Mouse (Mus musculus): ENCODE data around the gene Gm10518.
"Not testable (repeated sequence)": the region's sequence is repeated elsewhere in the genome, so short reads cannot be mapped to it uniquely, and the experiment has no call there.

The Gm10518 gene

GRCm38 (mm10) chr1:179802610-179803512, at the start of gene Gm10518:
Gm10518 (plus strand) TSS chr1:179803376.
- in situ Hi-C loops (cut with MboI, MseI): no loop called here

GRCm38 (mm10) chr1:179756477-179756876, 46.7 kb upstream of the Gm10518 start:
- in situ Hi-C loops (cut with MboI, MseI): loop anchor here (5.0 kb wide), 1 partner anchor 36 kb away; no protein-coding TSS in a partner anchor

- in situ Hi-C loops (cut with MboI, MseI): no loop called here
Measured at GRCm38 (mm10) chr1:179760086-179760485, 43.1 kb upstream of the Gm10518 start.

GRCm38 (mm10) chr1:179760553-179760952, 42.6 kb upstream of the Gm10518 start:
- in situ Hi-C loops (cut with MboI, MseI): no loop called here

- in situ Hi-C loops (cut with MboI, MseI): loop anchor here (10.0 kb wide), 1 partner anchor 1348 kb away; no protein-coding TSS in a partner anchor
Measured at GRCm38 (mm10) chr1:179776831-179777230, 26.3 kb upstream of the Gm10518 start.

- in situ Hi-C loops (cut with MboI, MseI): no loop called here
Measured at GRCm38 (mm10) chr1:179784098-179784497, 19.1 kb upstream of the Gm10518 start.

GRCm38 (mm10) chr1:179785502-179785901, 17.7 kb upstream of the Gm10518 start:
- in situ Hi-C loops (cut with MboI, MseI): no loop called here

- in situ Hi-C loops (cut with MboI, MseI): no loop called here
Measured at GRCm38 (mm10) chr1:179787281-179787680, 15.9 kb upstream of the Gm10518 start.

- in situ Hi-C loops (cut with MboI, MseI): loop anchor here (10.0 kb wide), 1 partner anchor 1334 kb away; no protein-coding TSS in a partner anchor
Measured at GRCm38 (mm10) chr1:179798794-179799193, 4.4 kb upstream of the Gm10518 start.

- in situ Hi-C loops (cut with MboI, MseI): no loop called here
Measured at GRCm38 (mm10) chr1:179803513-179804139, 450 bp downstream of the Gm10518 start, which contains the start of gene Ahctf1. Ahctf1 (minus strand) TSS chr1:179803680.

- in situ Hi-C loops (cut with MboI, MseI): no loop called here
Measured at GRCm38 (mm10) chr1:179804140-179804881, 1.1 kb downstream of the Gm10518 start.

GRCm38 (mm10) chr1:179805751-179806150, 2.6 kb downstream of the Gm10518 start:
- in situ Hi-C loops (cut with MboI, MseI): no loop called here

GRCm38 (mm10) chr1:179807468-179807867, 4.3 kb downstream of the Gm10518 start:
- in situ Hi-C loops (cut with MboI, MseI): no loop called here

GRCm38 (mm10) chr1:179808300-179808699, 5.1 kb downstream of the Gm10518 start:
- in situ Hi-C loops (cut with MboI, MseI): no loop called here

- in situ Hi-C loops (cut with MboI, MseI): no loop called here
Measured at GRCm38 (mm10) chr1:179813385-179813784, 10.2 kb downstream of the Gm10518 start.

- in situ Hi-C loops (cut with MboI, MseI): no loop called here
Measured at GRCm38 (mm10) chr1:179814616-179815015, 11.4 kb downstream of the Gm10518 start.

GRCm38 (mm10) chr1:179818490-179819278, 15.5 kb downstream of the Gm10518 start:
- in situ Hi-C loops (cut with MboI, MseI): not testable (repeated sequence)

- in situ Hi-C loops (cut with MboI, MseI): no loop called here
Measured at GRCm38 (mm10) chr1:179824549-179824948, 21.4 kb downstream of the Gm10518 start.

- in situ Hi-C loops (cut with MboI, MseI): no loop called here
Measured at GRCm38 (mm10) chr1:179828051-179828450, 24.9 kb downstream of the Gm10518 start.

GRCm38 (mm10) chr1:179828900-179829299, 25.7 kb downstream of the Gm10518 start:
- in situ Hi-C loops (cut with MboI, MseI): no loop called here

- in situ Hi-C loops (cut with MboI, MseI): no loop called here
Measured at GRCm38 (mm10) chr1:179832710-179833240, 29.6 kb downstream of the Gm10518 start.
